8 mouse cellular contexts compared by ENCODE assay signal in genomic region chr16:38131756-38132155, GRCm38 (mm10). TPM values are rescaled to one million over a fixed set of nuclear protein-coding genes. Genes with fewer than 3 reads are reported as not detected.
DNase-seq lines count a peak whose midpoint lies in the region; ATAC-seq lines count a peak whose summit lies in the region.

No protein-coding gene starts in this region.

- peak; percentile 43; the same call in 1 of the 2 replicates for ATAC-seq in frontal cortex, adult (ENCODE audit: low TSS enrichment)
- no peak for ATAC-seq in cerebellum, adult (ENCODE audit: insufficient number of reproducible peaks, low FRiP score, low TSS enrichment)

- 30% methylated on average over 9 of the region's 9 CpGs for WGBS in large intestine, adult 2 months

- DNase-seq in frontal cortex, postnatal 14 days (ENCODE audit: low spot score in 2 of 2), result no peak
- peak; percentile 74 for DNase-seq in T-cell, adult 2 months (ENCODE audit: low spot score)
- DNase-seq in heart, adult 9 months (ENCODE audit: low spot score in 2 of 2), result peak; percentile 54 to 61
- peak; percentile 27 for DNase-seq in large intestine, adult 2 months (ENCODE audit: low read depth, low spot score)
- DNase-seq in monocyte, adult 2 months (ENCODE audit: low read depth in 1 of 2, low spot score in 2 of 2), result peak; percentile 46 to 72
- no peak for DNase-seq in MN1 (ENCODE audit: low spot score)

RNA-seq across cellular contexts. Expression of gene Gsk3b, which starts 43.0 kb away (rescaled TPM):
- polyA plus RNA-seq in large intestine, adult 2 months (2012; rRNA removed), result 7.1 and 10.7 TPM in 2 replicates

Comparison
In these comparisons a context has a peak if more than half of its experiments do, and no peak if none do; other contexts are left out.
1. DNase-seq: peak in T-cell, adult 2 months (single experiment), heart, adult 9 months (2 of 2), large intestine, adult 2 months (single experiment) and monocyte, adult 2 months (2 of 2); none in frontal cortex, postnatal 14 days (0 of 2) and MN1 (single experiment).